Mouse (Mus musculus): ENCODE data around the gene Gmeb1.
"Not testable (repeated sequence)": the region's sequence is repeated elsewhere in the genome, so short reads cannot be mapped to it uniquely, and the experiment has no call there.

Gene Gmeb1

DNA sequence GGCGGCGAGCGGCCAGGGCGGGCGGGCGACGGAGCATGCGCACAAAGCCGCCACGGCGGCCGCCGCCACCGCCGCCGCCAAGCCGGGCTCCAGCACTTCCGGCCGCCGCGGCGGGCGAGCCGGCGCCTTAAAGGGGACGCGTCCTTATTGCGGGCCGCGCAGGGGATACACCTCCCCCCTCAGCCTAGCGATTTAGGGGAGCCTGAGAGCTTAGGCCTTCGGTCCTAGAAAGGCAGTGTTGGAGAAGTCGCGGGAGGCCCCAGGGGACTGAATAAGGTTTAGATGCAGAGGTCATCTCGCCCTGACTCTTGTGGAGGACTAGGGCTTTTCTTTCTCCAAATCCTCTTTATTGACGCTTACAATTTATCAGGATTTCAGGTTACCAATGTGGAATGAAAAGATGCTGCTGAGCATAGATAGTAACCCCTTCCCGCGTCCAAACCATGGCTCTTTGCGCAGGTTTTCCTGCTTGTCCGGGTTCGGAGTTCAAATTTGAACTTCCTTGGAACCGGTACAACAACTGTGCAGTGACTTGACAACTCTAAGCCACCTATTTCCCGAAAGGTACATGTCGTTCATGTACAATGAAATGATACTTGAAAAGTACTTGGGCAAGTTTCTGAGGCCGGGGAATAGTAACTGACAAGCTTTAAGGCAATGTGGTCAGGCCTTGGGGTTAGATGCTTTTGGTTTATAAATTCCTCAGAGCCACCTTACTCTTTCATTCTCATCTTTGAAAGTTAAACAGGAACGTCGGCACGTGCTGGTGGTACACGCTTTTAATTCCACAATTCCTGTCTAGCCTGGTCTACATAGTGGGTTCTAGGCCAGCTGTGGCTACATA is at the start of gene Gmeb1:
Gmeb1 (minus strand) TSS at position 89 of the 844 bp plus-strand sequence.
- peak; percentile 85 for DNase-seq (ENCODE audit: low spot score)

GRCm38 (mm10) chr4:132309849-132310472 is 48.6 kb upstream of the Gmeb1 start:
- no peak for DNase-seq (ENCODE audit: low spot score)

- no peak for DNase-seq (ENCODE audit: low spot score)
Observed at GRCm38 (mm10) chr4:132309140-132309848, 47.9 kb upstream of the Gmeb1 start.

DNA sequence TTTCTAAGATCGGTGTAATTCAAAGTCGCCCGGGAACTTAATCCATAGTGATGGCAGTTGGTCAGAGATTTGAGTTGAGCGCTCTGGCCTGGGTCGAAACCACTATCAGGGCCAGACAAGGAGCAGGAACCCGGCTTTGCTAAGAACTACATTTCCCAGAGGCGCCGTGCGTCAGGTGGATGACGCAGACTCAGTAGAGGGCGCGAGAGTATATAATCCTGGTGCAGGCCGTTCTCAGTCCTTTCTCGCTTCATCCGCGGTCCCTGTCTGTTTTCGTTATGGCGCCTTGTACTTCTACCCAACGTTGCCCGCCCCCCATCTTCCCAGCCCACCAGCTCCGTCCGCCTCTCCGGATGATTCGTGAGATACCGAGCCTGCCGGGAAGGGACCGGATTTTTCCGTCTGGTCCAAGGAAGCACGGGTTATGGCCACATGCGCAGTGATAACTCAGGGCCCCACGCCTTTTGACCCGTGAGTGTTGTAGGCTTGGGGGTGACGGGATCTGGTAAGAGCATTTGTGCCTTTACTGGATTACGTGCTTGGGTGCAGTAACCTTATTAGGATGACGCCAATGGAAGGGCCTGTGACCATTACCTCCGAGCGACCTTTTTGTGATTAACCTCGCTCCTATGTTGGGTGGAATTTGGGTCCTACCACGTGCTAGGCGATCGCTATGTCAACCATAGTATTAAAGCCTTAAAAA is 47.2 kb upstream of the Gmeb1 start:
- DNase-seq (ENCODE audit: low spot score), result peak; percentile 92

DNA sequence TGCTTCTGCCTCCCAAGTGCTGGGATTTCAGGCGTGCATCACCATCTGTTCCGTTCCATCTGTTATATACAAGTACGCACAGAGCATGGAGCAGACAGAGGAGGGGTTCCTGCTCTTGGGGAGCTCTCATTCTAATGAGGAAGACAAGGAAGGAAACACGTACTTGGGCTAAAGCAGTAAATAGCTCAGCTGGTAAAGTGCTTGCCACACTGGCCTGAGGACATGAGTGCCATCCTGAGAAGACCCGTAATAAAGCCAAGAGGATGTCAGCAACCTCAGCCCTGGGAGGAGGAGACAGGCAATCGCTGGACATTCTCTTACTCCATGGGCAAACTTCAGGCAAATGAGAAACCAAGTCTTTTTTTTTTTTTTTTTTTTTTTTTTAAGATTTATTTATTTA is 44.6 kb upstream of the Gmeb1 start:
- DNase-seq (ENCODE audit: low spot score), result no peak

DNA sequence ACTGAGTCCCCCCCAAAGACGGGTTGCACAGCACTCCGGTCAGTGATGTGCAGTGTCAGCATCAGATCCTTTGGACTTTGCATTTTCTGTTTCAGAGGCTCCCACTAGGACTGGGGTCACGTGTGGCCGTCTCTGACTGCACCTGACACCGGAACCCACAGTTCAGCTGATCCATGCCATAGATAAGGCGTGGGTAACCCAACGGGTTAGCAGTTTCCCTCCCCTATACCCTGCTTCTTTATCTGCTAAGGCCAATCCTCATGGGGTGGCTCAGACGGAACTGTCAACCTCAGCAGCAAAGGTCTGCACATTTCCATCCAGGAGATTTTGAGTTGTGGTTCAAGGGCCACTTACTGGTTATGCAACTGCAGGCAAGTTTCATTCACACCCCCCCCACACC is 43.9 kb upstream of the Gmeb1 start:
- DNase-seq (ENCODE audit: low spot score), result no peak

DNA sequence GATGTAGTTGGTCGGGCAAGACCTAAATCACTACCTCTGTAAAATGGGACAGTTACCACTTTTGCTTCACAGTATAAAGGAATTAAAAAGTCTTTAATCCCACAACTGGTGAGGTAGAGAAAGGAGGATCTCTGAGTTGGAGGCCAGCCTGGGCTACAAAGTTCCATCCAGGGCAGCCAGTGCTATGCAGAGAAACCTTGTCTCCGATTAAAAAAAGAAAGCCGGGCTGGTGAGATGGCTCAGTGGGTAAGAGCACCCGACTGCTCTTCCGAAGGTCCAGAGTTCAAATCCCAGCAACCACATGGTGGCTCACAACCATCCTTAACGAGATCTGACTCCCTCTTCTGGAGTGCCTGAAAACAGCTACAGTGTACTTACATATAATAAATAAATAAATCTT is 42.1 kb upstream of the Gmeb1 start:
- DNase-seq (ENCODE audit: low spot score), result not testable (repeated sequence)

DNA sequence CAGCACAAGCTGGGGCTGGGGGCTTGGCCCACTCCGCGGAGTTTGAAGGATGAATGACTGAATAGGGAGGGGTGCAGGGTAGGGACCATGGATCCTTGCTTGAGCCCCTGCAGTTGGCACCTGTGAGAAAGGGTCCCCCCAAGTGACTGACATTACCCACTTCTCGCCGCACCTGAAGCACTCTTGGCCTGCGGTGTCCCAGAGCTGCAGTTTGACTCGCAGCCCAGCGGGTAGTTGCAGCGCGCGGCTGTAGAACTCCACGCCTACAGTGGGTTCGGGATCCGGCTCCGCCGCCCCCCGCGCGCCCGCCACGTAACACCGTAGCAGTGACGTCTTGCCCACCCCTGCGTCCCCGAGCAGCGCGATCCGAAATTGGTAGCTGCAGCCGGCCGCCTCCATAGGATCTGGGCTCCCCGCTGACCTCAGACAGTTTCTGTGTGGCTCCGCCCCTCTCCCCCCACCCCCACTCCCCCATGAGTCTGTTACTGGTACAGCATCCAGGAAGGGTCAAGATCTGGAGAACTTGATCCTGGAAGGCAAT is 41.6 kb upstream of the Gmeb1 start, which contains the start of gene Rab42:
Rab42 (minus strand) TSS at position 447 of the 541 bp plus-strand sequence.
- DNase-seq (ENCODE audit: low spot score), result peak; percentile 54

- DNase-seq (ENCODE audit: low spot score), result no peak
Observed at GRCm38 (mm10) chr4:132301965-132302938, 40.9 kb upstream of the Gmeb1 start.

- no peak for DNase-seq (ENCODE audit: low spot score)
Observed at GRCm38 (mm10) chr4:132301486-132301885, 40.1 kb upstream of the Gmeb1 start.

DNA sequence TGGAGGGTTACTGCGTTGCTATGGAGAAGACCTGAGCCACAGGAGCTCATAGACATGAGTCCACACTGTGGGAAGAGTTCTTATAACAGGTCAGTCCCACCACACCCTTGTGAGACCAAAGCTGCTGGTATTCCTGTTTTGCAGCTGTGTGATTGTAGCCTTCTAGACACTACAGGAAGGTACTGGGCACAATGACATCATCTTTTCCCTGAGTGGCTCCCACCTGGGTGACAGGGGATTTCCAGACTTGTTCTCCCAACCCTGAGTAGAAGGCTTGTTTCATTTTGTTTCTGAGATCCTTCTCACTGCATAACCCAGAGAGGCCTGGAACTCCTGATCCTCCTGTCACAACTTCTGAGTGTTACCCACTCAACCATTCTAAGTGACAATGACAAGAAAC is 38.4 kb upstream of the Gmeb1 start:
- no peak for DNase-seq (ENCODE audit: low spot score)

GRCm38 (mm10) chr4:132295696-132296390 is 34.4 kb upstream of the Gmeb1 start:
- DNase-seq (ENCODE audit: low spot score), result no peak

- DNase-seq (ENCODE audit: low spot score), result no peak
Observed at GRCm38 (mm10) chr4:132293682-132294240, 32.4 kb upstream of the Gmeb1 start.

- no peak for DNase-seq (ENCODE audit: low spot score)
Observed at GRCm38 (mm10) chr4:132292988-132293387, 31.6 kb upstream of the Gmeb1 start.

DNA sequence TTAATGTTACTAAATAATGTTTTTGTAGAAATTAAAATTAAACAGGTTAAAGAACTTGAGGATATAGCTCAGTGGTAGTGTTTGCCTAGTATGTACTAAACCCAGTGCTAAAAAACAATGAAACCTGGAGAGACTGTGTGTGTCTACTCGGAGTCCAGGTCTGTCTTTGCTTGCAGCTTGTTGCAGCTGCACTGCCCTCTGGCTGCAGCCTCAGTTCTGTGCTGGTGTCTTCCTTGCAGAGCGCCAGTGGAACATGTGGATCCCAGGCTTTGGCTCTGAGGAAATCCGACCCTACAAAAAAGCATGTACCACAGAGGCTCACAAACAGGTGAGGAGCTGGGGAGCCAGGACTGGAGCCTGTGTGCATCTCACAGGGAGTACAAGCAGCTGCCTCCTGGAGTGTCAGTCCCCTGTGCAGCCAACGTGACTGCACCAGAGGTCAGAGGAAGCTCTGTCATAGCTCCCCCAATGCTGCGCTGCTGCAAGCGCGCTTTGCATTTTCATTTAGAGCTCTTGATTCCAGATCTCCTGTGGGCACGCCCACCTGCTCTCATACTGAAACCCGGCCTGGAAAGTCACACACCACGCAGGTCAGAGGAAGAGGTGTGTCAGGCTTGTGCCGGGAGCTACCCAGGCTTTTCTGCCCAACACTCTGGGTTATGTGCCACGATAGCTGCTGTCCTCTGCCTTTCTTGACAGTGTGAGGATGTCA is 30.4 kb upstream of the Gmeb1 start:
- DNase-seq (ENCODE audit: low spot score), result no peak

DNA sequence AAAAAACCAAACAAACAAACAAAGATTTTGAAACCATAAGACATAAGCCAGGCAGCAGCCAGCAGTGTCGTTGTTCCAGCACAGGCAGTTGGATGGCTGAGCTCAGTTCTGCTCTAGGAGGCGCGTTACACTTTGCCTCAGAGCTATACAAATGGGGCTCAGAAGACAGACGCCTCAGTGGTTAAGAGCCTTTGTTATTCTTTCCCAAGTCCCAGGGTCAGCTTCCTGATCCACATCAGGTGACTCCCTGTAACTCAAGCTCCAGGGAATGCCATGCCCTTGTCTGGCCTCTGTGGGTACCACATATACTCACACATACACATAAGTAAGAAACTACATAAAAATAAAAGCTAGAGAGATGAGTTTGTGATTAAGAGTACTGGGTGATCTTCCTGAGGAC is 29.7 kb upstream of the Gmeb1 start:
- no peak for DNase-seq (ENCODE audit: low spot score)

DNA sequence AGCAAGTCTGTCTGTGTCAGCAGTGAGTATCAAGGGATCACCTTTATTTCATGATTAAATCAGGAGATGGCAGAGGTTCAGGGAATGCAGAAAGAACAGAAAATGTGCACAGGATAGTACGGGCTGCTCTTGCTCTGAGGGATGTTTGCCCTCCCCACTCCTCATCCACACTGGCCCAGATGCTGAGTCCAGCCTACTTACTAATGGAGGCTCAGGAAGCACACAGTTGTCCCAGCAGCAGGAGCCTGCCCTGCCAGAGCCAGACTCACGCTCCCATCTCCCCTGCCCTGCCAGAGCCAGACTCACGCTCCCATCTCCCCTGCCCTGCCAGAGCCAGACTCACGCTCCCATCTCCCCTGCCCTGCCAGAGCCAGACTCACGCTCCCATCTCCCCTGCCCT is 27.4 kb upstream of the Gmeb1 start:
- DNase-seq (ENCODE audit: low spot score), result not testable (repeated sequence)

- DNase-seq (ENCODE audit: low spot score), result no peak
Observed at GRCm38 (mm10) chr4:132275949-132276348, 14.5 kb upstream of the Gmeb1 start.
